Mouse (Mus musculus): Measurements from ENCODE around the gene Gm48551.

Gene Gm48551

DNA sequence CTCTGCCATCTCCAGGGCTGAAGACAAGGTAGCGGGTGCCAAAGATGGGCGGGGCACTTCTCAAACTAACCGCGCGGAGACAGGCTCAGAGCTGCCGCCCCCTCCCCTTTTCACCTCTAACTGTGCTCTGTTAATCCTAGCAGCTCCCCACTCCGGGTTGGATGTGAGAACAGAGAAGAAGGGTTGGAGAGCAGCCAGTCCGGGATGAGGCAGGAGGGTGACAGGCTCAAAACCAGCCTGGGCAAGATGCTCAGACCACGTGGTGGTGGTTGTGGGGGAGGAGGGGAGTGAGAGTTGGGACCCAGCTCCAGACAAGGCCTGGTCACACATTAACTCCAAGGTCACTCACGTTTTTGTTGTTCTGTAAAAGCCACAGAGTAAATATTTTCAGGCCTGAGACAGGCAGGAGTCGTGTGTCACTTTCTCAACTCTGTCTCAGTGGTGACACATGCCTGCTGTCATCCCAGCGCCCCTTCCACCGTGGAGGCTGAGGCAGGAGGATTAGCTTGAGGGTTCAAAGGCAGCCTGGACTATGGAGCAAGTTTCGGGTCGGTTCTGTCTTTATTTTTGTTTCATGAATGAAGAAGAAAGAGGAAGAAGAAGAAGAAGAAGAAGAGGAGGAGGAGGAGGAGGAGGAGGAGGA is 47.4 kb downstream of the Gm48551 start:
- DNase-seq, result peak; percentile 89

DNA sequence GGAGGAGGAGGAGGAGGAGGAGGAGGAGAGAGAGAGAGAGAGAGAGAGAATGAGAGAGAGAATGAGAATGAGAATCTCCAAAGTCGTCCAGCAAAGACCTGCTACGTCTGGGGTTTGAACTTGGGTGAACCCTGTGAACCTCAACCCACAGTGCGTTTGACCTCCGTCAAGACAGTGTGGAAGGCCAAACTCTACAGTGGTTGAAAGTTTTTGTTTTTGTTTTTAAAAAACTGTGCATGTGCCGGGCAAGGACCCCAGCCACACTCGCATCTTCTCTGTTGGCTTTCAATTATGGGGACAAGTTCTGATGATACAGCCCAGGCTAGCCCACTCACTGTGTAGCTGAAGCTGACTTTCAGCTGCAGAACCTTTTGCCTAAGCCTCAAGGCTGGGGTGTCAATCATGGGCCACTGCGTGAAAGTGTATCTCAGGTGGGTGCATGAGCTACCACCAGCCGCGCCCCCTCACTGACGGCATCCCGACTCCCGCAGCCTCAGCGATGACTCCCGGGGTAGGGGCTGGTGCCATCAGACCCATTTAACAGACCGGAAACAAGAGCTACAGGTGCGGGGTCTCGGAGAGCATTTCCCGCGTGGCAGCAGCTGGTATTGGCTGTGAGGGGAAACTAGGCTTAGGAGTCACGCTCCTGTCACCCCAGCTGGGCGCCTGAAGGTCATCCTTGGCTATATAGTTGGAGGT is 48.1 kb downstream of the Gm48551 start:
- DNase-seq, result peak; percentile 26

DNA sequence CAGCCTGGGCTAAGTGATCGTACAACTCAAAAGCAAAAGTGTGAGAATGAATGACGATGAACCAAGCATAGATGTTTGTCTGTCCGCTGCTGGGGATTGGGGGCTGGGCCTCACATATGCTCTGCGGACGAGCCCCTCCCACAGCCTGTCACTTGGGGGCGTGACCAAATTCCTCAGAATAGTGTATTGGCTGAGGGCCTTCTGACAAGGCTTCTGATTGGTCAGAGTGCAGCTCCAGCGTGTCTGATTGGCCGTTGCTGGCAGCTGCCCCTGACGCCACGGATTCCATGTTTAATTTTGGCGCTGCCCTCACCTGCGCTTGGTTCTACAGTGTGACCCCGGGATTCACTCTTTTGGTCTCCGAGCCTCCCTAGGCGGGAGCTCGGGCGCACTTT is 48.6 kb downstream of the Gm48551 start:
- peak; percentile 97 for DNase-seq

DNA sequence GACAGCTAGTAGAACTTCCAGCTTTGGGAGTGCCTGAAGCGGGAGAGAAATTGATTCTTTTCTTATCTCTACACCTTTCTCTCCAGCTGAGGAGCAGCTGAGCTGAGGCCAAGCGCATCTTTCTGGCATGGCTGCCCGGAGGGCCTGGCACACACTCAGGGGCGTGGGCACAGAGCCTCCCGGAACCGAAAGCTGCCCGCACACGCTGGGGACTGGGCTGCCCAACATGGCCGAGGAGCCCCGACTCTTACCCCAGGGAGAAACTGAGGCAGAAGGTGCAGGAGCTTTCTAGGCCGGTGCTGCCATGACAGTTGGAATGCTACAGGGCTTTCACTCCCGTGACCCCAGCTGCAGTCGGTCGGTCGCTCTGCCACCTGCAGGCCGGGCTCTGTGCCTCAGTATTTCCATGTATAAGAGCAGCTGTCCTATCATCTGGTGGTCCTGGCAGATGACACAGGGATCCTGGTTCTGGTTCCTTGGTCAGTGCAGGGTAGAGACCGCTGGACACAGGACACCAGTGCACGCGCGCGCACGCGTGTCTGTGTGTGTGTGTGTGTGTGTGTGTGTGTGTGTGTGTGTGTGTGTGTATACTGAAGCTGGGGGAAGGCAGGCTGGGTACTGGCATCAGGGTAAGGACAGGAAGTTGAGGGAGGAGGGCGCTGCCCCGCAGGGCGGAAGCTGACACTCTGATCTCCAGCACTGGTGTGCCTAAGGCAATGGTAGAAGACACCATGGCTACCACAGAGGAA is 49.4 kb downstream of the Gm48551 start:
- peak; percentile 36 for DNase-seq

DNA sequence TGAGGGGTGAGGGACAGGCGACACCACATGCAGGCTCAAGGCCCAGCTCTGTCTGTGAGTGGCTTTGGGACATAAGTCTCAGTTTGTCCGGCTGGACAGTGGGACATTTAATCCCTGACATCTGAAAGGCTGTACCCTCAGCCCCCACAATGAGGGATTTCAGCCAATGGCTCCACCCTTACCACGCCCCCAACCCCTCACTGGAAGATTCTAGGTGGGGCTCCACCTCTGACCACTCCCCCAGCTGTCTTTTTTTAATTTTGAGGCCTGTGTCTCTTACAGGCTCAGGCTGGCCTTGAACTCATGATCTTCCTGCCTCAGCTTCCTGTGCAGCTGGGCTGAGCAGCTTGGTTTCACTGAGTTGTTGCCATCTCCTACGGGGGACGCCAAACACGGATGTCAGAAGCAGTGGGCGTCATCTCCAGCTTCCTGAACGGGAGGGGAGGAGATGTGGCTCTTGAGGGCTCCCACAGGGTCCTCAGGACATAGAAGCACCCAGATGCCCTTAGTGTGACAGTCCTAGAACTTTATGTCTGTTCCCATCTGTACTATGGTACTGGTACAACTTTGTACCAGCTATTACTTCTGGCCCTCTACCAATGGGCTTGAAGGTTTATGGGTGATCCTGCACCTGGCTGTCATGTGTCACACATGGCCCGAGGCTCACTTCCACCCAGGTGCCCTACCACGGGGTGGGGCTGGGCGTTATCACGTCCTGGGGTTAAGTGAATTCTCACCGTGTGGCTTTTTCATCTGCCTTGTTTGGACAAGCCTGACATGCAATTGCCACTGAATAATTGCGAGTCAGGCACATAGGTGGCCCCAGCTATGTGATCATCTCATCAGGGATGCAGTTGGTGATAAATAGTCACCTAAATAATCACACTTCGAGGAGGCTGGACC is 50.3 kb downstream of the Gm48551 start:
- DNase-seq, result peak; percentile 32

DNA sequence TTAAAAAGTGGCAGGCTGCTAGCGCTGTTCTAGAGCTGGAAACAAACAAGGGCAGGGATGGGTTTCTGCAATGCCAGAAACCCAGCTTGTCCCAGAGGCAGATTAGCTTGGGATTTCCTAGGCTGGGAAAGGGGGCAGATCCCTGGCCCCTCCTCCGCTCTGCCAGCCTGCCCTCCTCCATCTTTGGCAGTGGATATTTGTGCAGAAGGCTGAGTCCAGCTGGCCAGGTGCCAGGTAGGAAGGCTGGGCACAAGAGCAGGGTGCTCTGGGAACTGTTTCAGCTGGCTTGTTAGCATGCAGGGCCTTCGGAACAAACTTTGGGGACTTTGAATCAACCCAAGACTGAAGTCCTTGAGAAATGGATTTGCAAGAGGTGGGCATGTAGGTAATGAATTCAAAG is 51.2 kb downstream of the Gm48551 start:
- peak; percentile 92 for DNase-seq

DNA sequence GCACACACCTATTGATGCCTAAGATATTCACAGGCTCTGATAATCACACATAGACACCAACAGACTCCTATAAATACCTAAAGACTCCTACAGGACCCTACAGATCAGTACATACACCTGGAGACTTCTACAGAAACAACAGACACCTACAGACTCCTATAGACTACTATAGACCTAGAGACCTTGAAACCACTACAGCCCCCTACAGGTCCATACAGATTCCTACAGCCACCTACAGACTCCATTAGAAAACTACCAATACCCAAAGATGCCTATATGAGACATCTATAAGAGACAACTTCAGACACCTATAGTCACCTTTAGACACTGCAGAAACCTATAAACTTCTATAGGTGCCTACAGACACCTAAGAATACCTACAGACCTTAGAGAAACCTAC is 56.8 kb downstream of the Gm48551 start:
- no peak for DNase-seq
